Mouse (Mus musculus) hindbrain, postnatal 0 days (tissue): Measurements from ENCODE around the gene St8sia1. TPM values are rescaled to one million over a fixed set of nuclear protein-coding genes. Genes with fewer than 3 reads are reported as not detected.
A peak's percentile ranks its signal among the peaks of the same experiment; 100 is the strongest.

Source experiments
- ATAC-seq: fragments of 200-750 bp; cut with Nextera tagmentation; 2 replicates; pipeline ENCODE4 v1.8.0; 2017; ENCODE audit warnings: mild to moderate bottlenecking, moderate TSS enrichment, moderate library complexity
- DNase-seq: peaks from one replicate; pipeline ENCODE4 v3.0.0-alpha.2; 2015; ENCODE audit warnings: low spot score
- H3K27ac ChIP-seq: fragments of 300-500 bp; sonication (generic); 2 replicates; pipeline ENCODE4 v1.5.1; 2014; ENCODE audit warnings: mild to moderate bottlenecking
- H3K27me3 ChIP-seq: fragments of 300-500 bp; sonication (generic); 2 replicates; pipeline ENCODE4 v1.6.1; 2014; ENCODE audit warnings: low read length, mixed read lengths; ENCODE audit not compliant: insufficient read depth
- H3K36me3 ChIP-seq: fragments of 300-500 bp; sonication (generic); 2 replicates; pipeline ENCODE4 v1.6.1; 2014; ENCODE audit warnings: low read length, mixed read lengths; ENCODE audit not compliant: insufficient read depth
- H3K4me1 ChIP-seq: fragments of 300-500 bp; sonication (generic); 2 replicates; pipeline ENCODE4 v1.6.1; 2014; ENCODE audit warnings: antibody characterized with exemption, low read length, mixed read lengths; ENCODE audit not compliant: insufficient read depth
- H3K4me2 ChIP-seq: fragments of 300-500 bp; sonication (generic); 2 replicates; pipeline ENCODE4 v1.6.1; 2014; ENCODE audit warnings: low read depth, mild to moderate bottlenecking, low read length, moderate library complexity, mixed read lengths
- H3K4me3 ChIP-seq: fragments of 300-500 bp; sonication (generic); 2 replicates; pipeline ENCODE4 v1.5.1; 2014; ENCODE audit warnings: low read length
- H3K9ac ChIP-seq: fragments of 300-500 bp; sonication (generic); replicated peaks from 2 replicates; pipeline ENCODE4 v1.6.1; 2014; ENCODE audit warnings: mild to moderate bottlenecking, low read length, moderate library complexity, mixed read lengths
- H3K9me3 ChIP-seq: fragments of 300-500 bp; sonication (generic); 2 replicates; pipeline ENCODE4 v1.6.1; 2016; ENCODE audit warnings: low read length, mixed read lengths
- CTCF ChIP-seq: IDR thresholded peaks from 2 replicates; pipeline ENCODE4 v1.5.1; 2016; ENCODE audit warnings: antibody characterized with exemption, control low read depth, low read depth
- WGBS: fragments of 180-500 bp; shearing (Covaris S2); extraction: QIAGEN DNeasy Blood & Tissue Kit; methylation state at CpG from one replicate; pipeline ENCODE4 v1.1.7; 2014; 5-methylcytosine and 5-hydroxymethylcytosine counted together
- polyA plus RNA-seq: library from polyadenylated mRNA; unstranded; fragments of >200 nt; fragmentation: Nextera tagmentation; extraction: Ambion mirVana; gene quantifications from 2 replicates; pipeline ENCODE4 v1.2.1, GENCODE M21; 2015
- total RNA-seq: library from RNA; depleted of rRNA; stranded (reverse); fragments of >200 nt; gene quantifications from 2 replicates; pipeline ENCODE4 v1.2.3, GENCODE M21; 2014

The St8sia1 gene
- total and polyA plus RNA-seq, 2 experiments from 2014 or later: 3.7 to 18.0 TPM

DNA sequence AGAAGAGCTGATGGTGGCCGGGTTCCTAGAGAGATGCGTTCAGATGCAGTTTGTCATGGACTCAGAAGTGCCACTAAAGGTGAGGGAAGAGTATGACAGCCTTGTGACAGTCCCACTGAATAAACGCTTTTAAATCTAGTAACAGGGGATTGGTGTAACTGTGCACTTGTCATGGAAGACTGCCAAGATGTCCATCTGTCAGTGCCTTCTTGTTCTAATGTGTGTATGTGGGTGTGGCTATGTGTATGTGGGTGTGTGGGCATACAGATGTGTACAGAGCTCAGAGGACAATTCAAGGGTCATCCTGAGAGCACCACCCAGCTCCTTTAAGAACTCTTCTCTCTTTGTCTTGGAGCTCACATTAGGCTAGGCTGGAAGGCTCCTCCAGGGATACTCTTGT is 148.7 kb downstream of the St8sia1 start:
- no peak overlapping the region for H3K9ac ChIP-seq
- ATAC-seq (no peak), DNase-seq (no peak)
- H3K27ac ChIP-seq: no peak overlapping the region
- H3K4me2 ChIP-seq: no peak overlapping the region
- TF ChIP-seq CTCF: no peak
- H3K36me3 ChIP-seq: no peaks in the 10 kb centered on the region
- no peak overlapping the region for H3K4me3 ChIP-seq
- no peaks in the 10 kb centered on the region for H3K4me1 ChIP-seq
- no peaks in the 10 kb centered on the region for H3K9me3 ChIP-seq
- WGBS: 69% methylated on average over 3 of the region's 3 CpGs
- no peaks in the 10 kb centered on the region for H3K27me3 ChIP-seq

DNA sequence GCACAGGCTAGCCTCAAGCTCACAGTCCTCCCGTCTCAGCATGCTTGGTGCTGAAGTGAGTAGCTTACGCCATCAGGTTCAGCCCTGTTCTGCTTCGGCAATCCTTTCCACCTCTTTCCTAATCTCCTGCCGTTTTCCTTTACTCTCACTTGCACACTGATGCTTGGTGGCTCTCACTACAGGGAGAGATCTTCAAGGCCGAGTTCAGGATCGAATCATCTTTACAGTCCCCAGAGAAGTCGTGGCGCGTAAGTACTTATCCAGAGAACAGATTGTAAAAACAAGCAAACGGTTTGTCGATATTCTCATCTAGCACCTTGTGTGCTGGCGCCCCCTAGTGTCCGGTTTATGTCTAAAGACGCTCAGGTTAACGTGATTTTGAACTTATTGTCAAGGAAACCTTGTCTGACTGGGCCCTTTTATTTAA is 149.7 kb downstream of the St8sia1 start:
- peak; percentile 96 for DNase-seq
- Histone ChIP-seq H3K36me3 (no peaks in the 10 kb centered on the region), H3K9me3 (no peaks in the 10 kb centered on the region), H3K27me3 (no peaks in the 10 kb centered on the region), H3K4me1 (no peaks in the 10 kb centered on the region), H3K9ac (peak overlapping the region; percentile 42; the same call in 1 of the 2 replicates), H3K4me2 (peak overlapping the region; percentile 59), H3K27ac (no peak overlapping the region), H3K4me3 (peak overlapping the region; percentile 31)
- WGBS: 1% methylated on average over 15 of the region's 15 CpGs
- TF ChIP-seq CTCF: peak; percentile 88
- peak; percentile 64 for ATAC-seq

GRCm38 (mm10) chr6:142814011-142814410 is 150.2 kb downstream of the St8sia1 start:
- Histone ChIP-seq H3K4me1 (no peaks in the 10 kb centered on the region), H3K9ac (0 out of 2 replicates have a peak overlapping the region, but pooled peaks have one; percentile 42), H3K27me3 (no peaks in the 10 kb centered on the region), H3K36me3 (no peaks in the 10 kb centered on the region), H3K9me3 (no peaks in the 10 kb centered on the region), H3K4me2 (peak overlapping the region; percentile 59), H3K4me3 (peak overlapping the region; percentile 31), H3K27ac (no peak overlapping the region)
- TF ChIP-seq CTCF: no peak
- DNase-seq: no peak
- peak; percentile 27; the same call in 1 of the 2 replicates for ATAC-seq
- WGBS: 54% methylated on average over 10 of the region's 10 CpGs

DNA sequence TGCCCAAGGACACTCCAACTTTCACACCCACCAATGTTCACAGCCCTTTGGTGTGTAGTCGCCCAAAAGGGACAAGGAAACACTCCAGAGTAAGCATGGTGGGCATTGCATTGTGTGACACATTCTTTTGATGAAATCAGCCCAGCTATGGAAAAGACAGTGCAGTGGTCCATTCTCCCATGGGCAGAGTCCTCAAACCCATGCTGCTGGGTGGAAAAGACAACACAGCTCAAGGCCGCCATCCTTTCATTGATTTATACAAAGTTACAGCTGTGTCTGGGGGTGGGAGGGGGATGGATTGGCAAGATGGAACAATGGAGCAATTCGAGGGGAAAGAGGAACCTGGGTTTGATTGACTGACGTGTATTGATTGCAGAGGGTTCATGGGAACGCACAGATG is 151.3 kb downstream of the St8sia1 start:
- Histone ChIP-seq H3K4me3 (no peak overlapping the region), H3K27me3 (no peaks in the 10 kb centered on the region), H3K36me3 (no peaks in the 10 kb centered on the region), H3K27ac (no peak overlapping the region), H3K9me3 (no peaks in the 10 kb centered on the region), H3K9ac (no peak overlapping the region), H3K4me2 (no peak overlapping the region), H3K4me1 (no peaks in the 10 kb centered on the region)
- WGBS: 49% methylated on average over 5 of the region's 5 CpGs
- TF ChIP-seq CTCF: no peak
- no peak for DNase-seq
- ATAC-seq: no peak

- no peaks in the 10 kb centered on the region for H3K36me3 ChIP-seq
- no peak for TF ChIP-seq CTCF
- no peak overlapping the region for H3K27ac ChIP-seq
- no peak overlapping the region for H3K9ac ChIP-seq
- DNase-seq (no peak), ATAC-seq (no peak)
- no peak overlapping the region for H3K4me3 ChIP-seq
- no peaks in the 10 kb centered on the region for H3K4me1 ChIP-seq
- 70% methylated on average over 6 of the region's 6 CpGs for WGBS
- no peak overlapping the region for H3K4me2 ChIP-seq
- no peaks in the 10 kb centered on the region for H3K27me3 ChIP-seq
- no peaks in the 10 kb centered on the region for H3K9me3 ChIP-seq
These were observed 154.0 kb downstream of the St8sia1 start for GRCm38 (mm10) chr6:142810239-142810638.

DNA sequence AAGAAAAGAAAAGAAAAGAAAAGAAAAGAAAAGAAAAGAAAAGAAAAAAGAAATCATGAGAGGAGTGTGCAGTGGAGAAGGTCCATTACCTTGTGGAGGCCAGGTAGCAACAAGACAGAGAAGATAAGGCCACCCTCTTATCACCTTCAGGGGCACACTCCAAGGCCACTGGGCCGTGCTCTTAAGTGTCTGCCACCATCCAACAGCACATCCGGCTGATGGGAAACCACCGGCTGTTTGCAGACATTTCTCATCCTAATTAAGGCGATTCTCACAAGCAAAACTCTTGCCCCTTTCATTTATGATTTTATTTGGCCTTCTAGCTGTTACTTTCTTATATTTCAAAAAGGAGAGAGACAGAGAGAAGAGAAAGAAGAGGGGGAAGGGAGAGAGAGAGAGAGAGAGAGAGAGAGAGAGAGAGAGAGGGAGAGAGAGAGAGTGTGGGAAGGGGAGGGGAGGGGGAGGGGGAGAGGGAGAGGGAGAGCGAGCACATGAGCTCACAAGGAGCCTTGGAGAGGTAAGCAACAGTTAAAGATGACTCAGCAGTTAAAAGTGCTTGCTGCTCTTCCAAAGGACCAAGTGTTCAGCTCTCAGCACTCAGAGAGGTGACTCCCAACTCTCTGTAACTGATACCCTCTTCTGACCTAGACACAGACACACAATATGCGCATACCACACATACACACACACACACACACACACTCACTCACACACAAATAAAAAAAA is 154.7 kb downstream of the St8sia1 start:
- WGBS: 57% methylated on average over 6 of the region's 6 CpGs
- no peaks in the 10 kb centered on the region for H3K4me1 ChIP-seq
- H3K9ac ChIP-seq: no peak overlapping the region
- no peak overlapping the region for H3K4me3 ChIP-seq
- H3K9me3 ChIP-seq: no peaks in the 10 kb centered on the region
- no peak for DNase-seq
- no peak overlapping the region for H3K4me2 ChIP-seq
- H3K36me3 ChIP-seq: no peaks in the 10 kb centered on the region
- H3K27ac ChIP-seq: no peak overlapping the region
- TF ChIP-seq CTCF: no peak
- no peaks in the 10 kb centered on the region for H3K27me3 ChIP-seq
- no peak for ATAC-seq

- no peak overlapping the region for H3K9ac ChIP-seq
- TF ChIP-seq CTCF: no peak
- no peak overlapping the region for H3K4me2 ChIP-seq
- 88% methylated on average over 4 of the region's 4 CpGs for WGBS
- no peaks in the 10 kb centered on the region for H3K4me1 ChIP-seq
- H3K9me3 ChIP-seq: no peaks in the 10 kb centered on the region
- H3K4me3 ChIP-seq: no peak overlapping the region
- no peak for ATAC-seq
- H3K27ac ChIP-seq: no peak overlapping the region
- H3K27me3 ChIP-seq: no peaks in the 10 kb centered on the region
- no peak for DNase-seq
- H3K36me3 ChIP-seq: no peaks in the 10 kb centered on the region
These were observed 157.9 kb downstream of the St8sia1 start for GRCm38 (mm10) chr6:142806326-142806725.
